Mouse (Mus musculus) liver, embryonic 14.5 days (tissue): ENCODE measurements around the gene Spon1.

Experiments used
- CTCF ChIP-seq: IDR thresholded peaks from 2 replicates; pipeline ENCODE4 v1.5.1; 2016; ENCODE audit warnings: antibody characterized with exemption, low read depth, control low read depth
- EP300 ChIP-seq: IDR thresholded peaks from 2 replicates; pipeline ENCODE4 v1.6.1; 2016; ENCODE audit warnings: antibody characterized with exemption, low read depth

DNA sequence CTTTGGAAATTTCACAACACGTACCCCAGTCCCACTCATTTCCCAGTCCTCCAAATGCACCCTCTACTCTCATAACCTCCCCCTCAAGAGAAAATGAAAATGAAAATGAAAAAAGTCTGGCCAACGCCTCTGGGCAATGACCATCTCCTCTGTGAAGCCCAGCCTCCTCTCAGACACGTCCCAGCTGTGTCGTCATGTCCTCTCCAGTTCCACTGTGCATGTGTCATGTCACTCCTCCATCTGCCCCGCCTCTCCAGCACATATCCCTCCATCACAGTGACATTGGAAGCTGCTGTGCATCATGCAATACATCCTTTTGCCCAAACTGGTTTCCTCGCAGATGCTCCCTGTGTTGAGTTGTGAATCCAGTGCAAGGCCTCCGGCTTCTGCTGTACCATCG, 199.8 kb downstream of the Spon1 start:
- TF ChIP-seq CTCF, result no peak
- TF ChIP-seq EP300, result no peak
